Mouse (Mus musculus) heart, postnatal 25 days (tissue): ENCODE data around the gene Dlgap1. TPM values are rescaled to one million over a fixed set of nuclear protein-coding genes. Genes with fewer than 3 reads are reported as not detected.

Experiments used
- DNase-seq: peaks from one replicate; pipeline ENCODE4 v3.0.0; 2022; ENCODE audit warnings: low spot score
- intact Hi-C: fragments of 180-260 bp; cut with DNase I; formaldehyde crosslinking; loops from one replicate; pipeline ENCODE4 v1.15.1; 2025
- total RNA-seq, 2 experiments: library from RNA; stranded (reverse); gene quantifications; 2 replicates each; pipeline ENCODE4 v1.2.3; 2021

The Dlgap1 gene
- total RNA-seq, 2 experiments from 2014 or later = 0.28 to 0.39 TPM

GRCm38 (mm10) chr17:70745385-70745784, 776.5 kb downstream of the Dlgap1 start:
- no peak for DNase-seq
- intact Hi-C loops = no loop called here

GRCm38 (mm10) chr17:70746379-70747079, 777.7 kb downstream of the Dlgap1 start:
- DNase-seq = no peak
- intact Hi-C loops = no loop called here

- no peak for DNase-seq
- intact Hi-C loops = no loop called here
Measured at GRCm38 (mm10) chr17:70747731-70748475, 779.0 kb downstream of the Dlgap1 start.

- DNase-seq = no peak
- intact Hi-C loops = no loop called here
Measured at GRCm38 (mm10) chr17:70748476-70748830, 779.6 kb downstream of the Dlgap1 start.

GRCm38 (mm10) chr17:70748964-70749650, 780.2 kb downstream of the Dlgap1 start:
- intact Hi-C loops = no loop called here
- no peak for DNase-seq

GRCm38 (mm10) chr17:70750236-70751160, 781.6 kb downstream of the Dlgap1 start:
- intact Hi-C loops = no loop called here
- no peak for DNase-seq

GRCm38 (mm10) chr17:70751161-70751651, 782.3 kb downstream of the Dlgap1 start:
- intact Hi-C loops = no loop called here
- DNase-seq = peak; percentile 35

- DNase-seq = no peak
- intact Hi-C loops = no loop called here
Measured at GRCm38 (mm10) chr17:70751676-70752075, 782.8 kb downstream of the Dlgap1 start.

- intact Hi-C loops = loop anchor here (2.0 kb wide), 2 partner anchors 13 to 93 kb away; no protein-coding TSS in a partner anchor
- DNase-seq = no peak
Measured at GRCm38 (mm10) chr17:70753444-70754032, 784.7 kb downstream of the Dlgap1 start.

- no peak for DNase-seq
- intact Hi-C loops = loop anchor here (2.0 kb wide), 2 partner anchors 13 to 93 kb away; no protein-coding TSS in a partner anchor
Measured at GRCm38 (mm10) chr17:70754041-70754440, 785.2 kb downstream of the Dlgap1 start.

GRCm38 (mm10) chr17:70754638-70755037, 785.8 kb downstream of the Dlgap1 start:
- intact Hi-C loops = loop anchor here (1.0 to 2.0 kb wide), 3 partner anchors 14 to 214 kb away; no protein-coding TSS in a partner anchor

GRCm38 (mm10) chr17:70755039-70755668, 786.3 kb downstream of the Dlgap1 start:
- intact Hi-C loops = loop anchor here (1.0 to 2.0 kb wide), 3 partner anchors 14 to 213 kb away; no protein-coding TSS in a partner anchor
- peak; percentile 65 for DNase-seq

More at GRCm38 (mm10) chr17:70754638-70755037, 785.8 kb downstream of the Dlgap1 start:
- no peak for DNase-seq

GRCm38 (mm10) chr17:70755669-70756263, 786.9 kb downstream of the Dlgap1 start:
- no peak for DNase-seq
- intact Hi-C loops = loop anchor here (1.0 to 2.0 kb wide), 3 partner anchors 15 to 213 kb away; no protein-coding TSS in a partner anchor

GRCm38 (mm10) chr17:70762001-70762400, 793.1 kb downstream of the Dlgap1 start:
- intact Hi-C loops = no loop called here
- DNase-seq = no peak

- intact Hi-C loops = no loop called here
- no peak for DNase-seq
Measured at GRCm38 (mm10) chr17:70762634-70763033, 793.8 kb downstream of the Dlgap1 start.

- no peak for DNase-seq
- intact Hi-C loops = no loop called here
Measured at GRCm38 (mm10) chr17:70765337-70765736, 796.5 kb downstream of the Dlgap1 start.

GRCm38 (mm10) chr17:70765976-70766375, 797.1 kb downstream of the Dlgap1 start:
- intact Hi-C loops = no loop called here
- DNase-seq = no peak
